Mouse (Mus musculus) MEL (cell line): ENCODE measurements around the gene Gfod1. TPM values are rescaled to one million over a fixed set of nuclear protein-coding genes. Genes with fewer than 3 reads are reported as not detected.

Experiments
- DNase-seq: peaks from one replicate; pipeline ENCODE4 v3.0.0; 2011; ENCODE audit warnings: low read depth, low spot score
- H3K27ac ChIP-seq: 2 replicates; pipeline ENCODE4 v1.5.1; 2012; ENCODE audit warnings: low read depth, mild to moderate bottlenecking, control low read depth, low read length, moderate library complexity; ENCODE audit not compliant: control insufficient read depth
- H3K27me3 ChIP-seq, 2 experiments: fragments of 150-350 bp in 1 of 2; sonication (generic) in 1 of 2; 2 replicates each; pipeline ENCODE4 v1.6.1; 2012; ENCODE audit warnings: low read length in 2 of 2, mild to moderate bottlenecking in 2 of 2, improper control_type of control experiment in 1 of 2, moderate library complexity in 1 of 2; ENCODE audit not compliant: insufficient read depth in 2 of 2, control insufficient read depth in 1 of 2
- H3K36me3 ChIP-seq, 2 experiments: 2 replicates each; pipeline ENCODE4 v1.6.1; 2012 to 2014; ENCODE audit warnings: low read length in 2 of 2, improper control_type of control experiment in 1 of 2, inconsistent platforms in 1 of 2, mild to moderate bottlenecking in 1 of 2; ENCODE audit not compliant: insufficient read depth in 2 of 2, control insufficient read depth in 1 of 2
- H3K4me1 ChIP-seq, 2 experiments: fragments of 150-350 bp in 1 of 2; sonication (generic) in 1 of 2; 2 replicates each; pipeline ENCODE4 v1.6.1; 2012; ENCODE audit warnings: low read length in 2 of 2, improper control_type of control experiment in 1 of 2, mild to moderate bottlenecking in 1 of 2; ENCODE audit not compliant: insufficient read depth in 2 of 2, control insufficient read depth in 1 of 2
- H3K4me3 ChIP-seq, 2 experiments: fragments of 150-350 bp in 1 of 2; sonication (generic) in 1 of 2; 2 replicates each; pipeline ENCODE4 v1.5.1; 2012; ENCODE audit warnings: low read depth in 2 of 2, low read length in 2 of 2, mild to moderate bottlenecking in 2 of 2, moderate library complexity in 2 of 2, control low read depth in 1 of 2, improper control_type of control experiment in 1 of 2; ENCODE audit not compliant: control insufficient read depth in 1 of 2, insufficient read depth in 1 of 2
- H3K79me2 ChIP-seq: 2 replicates; pipeline ENCODE4 v1.6.1; 2012; ENCODE audit warnings: mild to moderate bottlenecking, low read length, moderate library complexity; ENCODE audit not compliant: control insufficient read depth, poor library complexity, insufficient read depth
- H3K9ac ChIP-seq: 2 replicates; pipeline ENCODE4 v1.6.1; 2012; ENCODE audit warnings: low read depth, mild to moderate bottlenecking, control low read depth, low read length, moderate library complexity; ENCODE audit not compliant: control insufficient read depth, poor library complexity, severe bottlenecking
- H3K9me3 ChIP-seq: fragments of 150-350 bp; sonication (generic); replicated peaks from 2 replicates; pipeline ENCODE4 v1.6.1; 2012; ENCODE audit warnings: mild to moderate bottlenecking, low read length, improper control_type of control experiment, moderate library complexity; ENCODE audit not compliant: insufficient read depth
- CHD2 ChIP-seq: IDR thresholded peaks from 2 replicates; pipeline ENCODE4 v1.6.1; 2011; ENCODE audit warnings: low read length, improper control_type of control experiment
- CTCF ChIP-seq, 3 experiments: IDR thresholded peaks in 2 of 3; conservative IDR thresholded peaks in 1 of 3; 2 replicates each; pipeline ENCODE4 v1.5.1; 2011 to 2012; ENCODE audit warnings: low read length in 3 of 3, low read depth in 2 of 3, mild to moderate bottlenecking in 2 of 3, improper control_type of control experiment in 1 of 3, inconsistent platforms in 1 of 3, mixed read lengths in 1 of 3, moderate library complexity in 1 of 3; ENCODE audit not compliant: control insufficient read depth in 1 of 3, insufficient read depth in 1 of 3, poor library complexity in 1 of 3, severe bottlenecking in 1 of 3
- ELF1 ChIP-seq: IDR thresholded peaks from 2 replicates; pipeline ENCODE4 v1.6.1; 2014; ENCODE audit warnings: low read depth, mild to moderate bottlenecking, inconsistent platforms, low read length, improper control_type of control experiment, moderate library complexity
- EP300 ChIP-seq, 2 experiments: IDR thresholded peaks; 2 replicates each; pipeline ENCODE4 v1.6.1; 2011; ENCODE audit warnings: improper control_type of control experiment in 2 of 2, low read length in 2 of 2, low read depth in 1 of 2, mild to moderate bottlenecking in 1 of 2
- GATA1 ChIP-seq: IDR thresholded peaks from 2 replicates; pipeline ENCODE4 v1.6.1; 2011; ENCODE audit warnings: low read depth, low read length, improper control_type of control experiment
- HCFC1 ChIP-seq: IDR thresholded peaks from 2 replicates; pipeline ENCODE4 v1.6.1; 2012; ENCODE audit warnings: low read depth, mild to moderate bottlenecking, inconsistent platforms, low read length, improper control_type of control experiment, moderate library complexity
- MEF2A ChIP-seq: IDR thresholded peaks from 2 replicates; pipeline ENCODE4 v1.6.1; 2014; ENCODE audit warnings: low read depth, mild to moderate bottlenecking, inconsistent platforms, low read length, improper control_type of control experiment; ENCODE audit not compliant: poor library complexity, insufficient replicate concordance, severe bottlenecking; ENCODE audit errors: extremely low read depth
- MXI1 ChIP-seq: IDR thresholded peaks from 2 replicates; pipeline ENCODE4 v1.6.1; 2011; ENCODE audit warnings: mild to moderate bottlenecking, low read depth, low read length, improper control_type of control experiment
- MYB ChIP-seq: IDR thresholded peaks from 2 replicates; pipeline ENCODE4 v1.6.1; 2011; ENCODE audit warnings: mild to moderate bottlenecking, low read depth, low read length, improper control_type of control experiment
- POLR2A ChIP-seq, 2 experiments: IDR thresholded peaks; 2 replicates each; pipeline ENCODE4 v1.6.1; 2011 to 2012; ENCODE audit warnings: low read length in 2 of 2, mild to moderate bottlenecking in 2 of 2, control low read depth in 1 of 2, improper control_type of control experiment in 1 of 2, low read depth in 1 of 2, moderate library complexity in 1 of 2; ENCODE audit not compliant: control insufficient read depth in 1 of 2, insufficient read depth in 1 of 2, poor library complexity in 1 of 2
- POLR2AphosphoS2 ChIP-seq: IDR thresholded peaks from 2 replicates; pipeline ENCODE4 v1.6.1; 2011; ENCODE audit warnings: low read length, improper control_type of control experiment
- POLR2AphosphoS5 ChIP-seq: IDR thresholded peaks from 2 replicates; pipeline ENCODE4 v1.6.1; 2012; ENCODE audit warnings: low read depth, borderline replicate concordance, mild to moderate bottlenecking, inconsistent platforms, low read length, moderate library complexity, mixed read lengths
- RAD21 ChIP-seq: IDR thresholded peaks from 2 replicates; pipeline ENCODE4 v1.6.1; 2011; ENCODE audit warnings: mild to moderate bottlenecking, low read depth, low read length, improper control_type of control experiment
- RCOR1 ChIP-seq: IDR thresholded peaks from 2 replicates; pipeline ENCODE4 v1.6.1; 2012; ENCODE audit warnings: low read depth, mild to moderate bottlenecking, inconsistent platforms, low read length, improper control_type of control experiment
- SIN3A ChIP-seq: IDR thresholded peaks from 2 replicates; pipeline ENCODE4 v1.6.1; 2012; ENCODE audit warnings: low read length, improper control_type of control experiment, inconsistent platforms
- SMC3 ChIP-seq: IDR thresholded peaks from 2 replicates; pipeline ENCODE4 v1.6.1; 2011; ENCODE audit warnings: low read depth, low read length, improper control_type of control experiment
- TAL1 ChIP-seq: IDR thresholded peaks from 2 replicates; pipeline ENCODE4 v1.6.1; 2012; ENCODE audit warnings: mild to moderate bottlenecking, inconsistent platforms, low read length, moderate library complexity, mixed read lengths
- UBTF ChIP-seq: IDR thresholded peaks from 2 replicates; pipeline ENCODE4 v1.6.1; 2012; ENCODE audit warnings: low read depth, mild to moderate bottlenecking, inconsistent platforms, low read length, improper control_type of control experiment, moderate library complexity, borderline replicate concordance; ENCODE audit not compliant: insufficient read depth
- USF1 ChIP-seq: IDR thresholded peaks from 2 replicates; pipeline ENCODE4 v1.6.1; 2014; ENCODE audit warnings: low read depth, mild to moderate bottlenecking, inconsistent platforms, low read length, improper control_type of control experiment, moderate library complexity
- USF2 ChIP-seq, 2 experiments: IDR thresholded peaks; 2 replicates each; pipeline ENCODE4 v1.6.1; 2011 to 2012; ENCODE audit warnings: improper control_type of control experiment in 2 of 2, low read length in 2 of 2, borderline replicate concordance in 1 of 2, inconsistent platforms in 1 of 2, low read depth in 1 of 2, mild to moderate bottlenecking in 1 of 2; ENCODE audit not compliant: insufficient read depth in 1 of 2
- polyA plus RNA-seq, 2 experiments: library from polyadenylated mRNA; stranded (reverse) in 1 of 2; unstranded in 1 of 2; fragments of >175 nt in 1 of 2; fragments of >200 nt in 1 of 2; gene quantifications; 2 replicates each; pipeline versions ENCODE4 v1.2.1 to v1.2.4; 2012; ENCODE audit warnings: low replicate concordance in 2 of 2, low read depth in 1 of 2; ENCODE audit not compliant: insufficient read length in 2 of 2, insufficient read depth in 1 of 2, missing spikeins in 1 of 2
- total RNA-seq: library from RNA; depleted of rRNA; stranded (reverse); fragments of 300-350 nt; gene quantifications from 2 replicates; pipeline ENCODE4 v1.2.3, GENCODE M21; 2012

The Gfod1 gene
- total and polyA plus RNA-seq, 3 experiments: 0.27 to 0.93 TPM; not detected in 1

GRCm38 (mm10) chr13:43319396-43319795, 15.4 kb upstream of the Gfod1 start:
- H3K27me3 ChIP-seq: no peaks in the 10 kb centered on the region
- no peaks in the 10 kb centered on the region for H3K79me2 ChIP-seq
- H3K27ac ChIP-seq: no peak overlapping the region
- no peaks in the 10 kb centered on the region for H3K9me3 ChIP-seq
- no peak overlapping the region for H3K4me3 ChIP-seq
- no peaks in the 10 kb centered on the region; a peak in 1 of 4 replicates for H3K36me3 ChIP-seq
- H3K4me1 ChIP-seq: peaks cover 0 to 11% of the 10 kb centered on the region in 2 experiments; a peak in 2 of 4 replicates
- DNase-seq: peak; percentile 35
- no peak for TF ChIP-seq EP300 (IDR thresholded peaks at IDR 0.05; ENCODE audit: low read depth in 1 of 2, low read length in 2 of 2)
- no peak for TF ChIP-seq CHD2
- TF ChIP-seq ELF1: no peak
- TF ChIP-seq USF1: no peak
- no peak for TF ChIP-seq CTCF (IDR thresholded peaks at IDR 0.05 in 2 of 3, conservative IDR thresholded peaks at IDR 0.05 in 1 of 3; ENCODE audit: control insufficient read depth in 1 of 3, insufficient read depth in 1 of 3, low read depth in 2 of 3, low read length in 3 of 3, poor library complexity in 1 of 3, severe bottlenecking in 1 of 3)
- TF ChIP-seq TAL1: no peak
- no peak for TF ChIP-seq POLR2AphosphoS2
- TF ChIP-seq MXI1: no peak
- TF ChIP-seq UBTF: no peak
- no peak for TF ChIP-seq SIN3A
- no peak for TF ChIP-seq RCOR1
- no peak overlapping the region for H3K9ac ChIP-seq

GRCm38 (mm10) chr13:43317411-43317810, 13.4 kb upstream of the Gfod1 start:
- DNase-seq: no peak
- Histone ChIP-seq H3K27me3 (no peaks in the 10 kb centered on the region), H3K4me3 (no peak overlapping the region), H3K36me3 (no peaks in the 10 kb centered on the region; a peak in 1 of 4 replicates), H3K79me2 (no peaks in the 10 kb centered on the region), H3K4me1 (peaks cover 0 to 11% of the 10 kb centered on the region in 2 experiments; a peak in 2 of 4 replicates), H3K9ac (no peak overlapping the region), H3K27ac (no peak overlapping the region), H3K9me3 (no peaks in the 10 kb centered on the region)
- TF ChIP-seq POLR2A (IDR thresholded peaks at IDR 0.05; ENCODE audit: control insufficient read depth in 1 of 2, insufficient read depth in 1 of 2, low read depth in 1 of 2, low read length in 2 of 2, poor library complexity in 1 of 2) (no peak), MEF2A (no peak), SMC3 (no peak), HCFC1 (no peak), USF2 (IDR thresholded peaks at IDR 0.05; ENCODE audit: borderline replicate concordance in 1 of 2, insufficient read depth in 1 of 2, low read depth in 1 of 2, low read length in 2 of 2) (no peak), POLR2AphosphoS5 (no peak), EP300 (IDR thresholded peaks at IDR 0.05; ENCODE audit: low read depth in 1 of 2, low read length in 2 of 2) (no peak), RAD21 (no peak), MYB (no peak), ELF1 (no peak), GATA1 (no peak)
